Mouse (Mus musculus) CD4-positive, CD25-positive, alpha-beta regulatory T cell, adult 2 months (primary cell): ENCODE measurements around the gene Ubb.

ENCODE experiments used
- DNase-seq: peaks from one replicate; pipeline ENCODE4 v3.0.0-alpha.2; 2012; ENCODE audit warnings: low read depth, low spot score

Gene Ubb

DNA sequence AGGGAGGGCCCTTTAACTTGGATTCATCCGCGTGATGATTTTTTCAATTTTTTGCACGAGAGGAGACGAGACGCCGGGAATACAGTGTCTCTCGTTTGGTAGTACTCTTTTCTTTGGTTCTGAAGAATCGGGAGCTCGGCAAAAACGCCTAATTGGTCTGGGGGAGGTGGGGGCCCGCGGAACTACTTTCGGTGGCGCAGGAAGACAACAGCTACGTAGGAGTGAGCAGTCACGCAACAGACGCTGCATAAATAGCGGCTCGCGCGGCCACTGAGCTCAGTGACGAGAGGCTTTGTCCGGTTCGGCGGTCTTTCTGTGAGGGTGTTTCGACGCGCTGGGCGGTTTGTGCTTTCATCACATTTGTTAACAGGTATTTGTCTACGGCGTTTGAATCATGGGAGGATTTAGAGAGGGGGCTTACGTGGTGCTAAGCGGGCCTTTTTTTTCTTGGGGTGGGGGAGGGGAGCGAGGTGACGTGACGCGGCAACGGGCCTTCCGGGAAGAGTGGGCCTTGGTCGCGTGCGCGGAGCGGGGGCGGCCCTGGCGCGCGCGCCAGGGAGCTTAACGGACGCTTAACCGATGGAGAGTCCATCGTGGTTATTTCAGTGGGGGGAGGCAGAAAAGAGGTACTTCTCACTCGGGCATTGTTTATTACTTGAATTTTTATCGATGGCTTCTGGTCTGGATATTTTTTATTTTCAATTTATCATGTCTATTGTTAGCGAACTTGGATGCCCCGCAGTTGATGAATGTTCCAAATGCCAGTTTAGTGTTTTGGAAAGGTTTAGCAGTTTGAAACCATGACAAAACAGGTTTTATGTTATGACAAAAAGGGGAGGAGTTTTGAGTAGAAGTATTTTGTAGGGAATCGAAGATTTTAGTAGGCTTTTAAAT, 502 bp downstream of the Ubb start:
- peak; percentile 93 for DNase-seq

GRCm38 (mm10) chr11:62553186-62553585, 2.2 kb downstream of the Ubb start:
- peak; percentile 36 for DNase-seq

DNA sequence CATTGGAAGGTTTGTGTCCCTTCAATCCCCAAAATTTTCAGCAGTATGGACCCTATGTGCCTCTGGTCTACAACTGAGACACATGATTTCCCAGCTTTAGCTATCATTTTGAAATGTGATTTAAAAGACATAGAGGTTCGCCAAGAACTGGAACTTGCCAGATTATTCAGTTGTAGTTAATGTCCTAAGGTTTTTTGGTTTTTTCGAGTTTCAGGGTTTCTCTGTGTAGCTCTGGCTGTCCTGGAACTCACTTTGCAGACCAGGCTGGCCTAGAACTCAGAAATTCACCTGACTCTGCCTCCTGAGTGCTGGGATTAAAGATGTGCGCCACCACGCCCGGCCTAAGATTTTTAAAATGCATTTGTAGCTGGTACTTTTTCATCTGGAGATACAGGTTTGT, 2.7 kb downstream of the Ubb start:
- DNase-seq: no peak

- DNase-seq: peak; percentile 22
Observed at GRCm38 (mm10) chr11:62554163-62554855, 3.3 kb downstream of the Ubb start.

DNA sequence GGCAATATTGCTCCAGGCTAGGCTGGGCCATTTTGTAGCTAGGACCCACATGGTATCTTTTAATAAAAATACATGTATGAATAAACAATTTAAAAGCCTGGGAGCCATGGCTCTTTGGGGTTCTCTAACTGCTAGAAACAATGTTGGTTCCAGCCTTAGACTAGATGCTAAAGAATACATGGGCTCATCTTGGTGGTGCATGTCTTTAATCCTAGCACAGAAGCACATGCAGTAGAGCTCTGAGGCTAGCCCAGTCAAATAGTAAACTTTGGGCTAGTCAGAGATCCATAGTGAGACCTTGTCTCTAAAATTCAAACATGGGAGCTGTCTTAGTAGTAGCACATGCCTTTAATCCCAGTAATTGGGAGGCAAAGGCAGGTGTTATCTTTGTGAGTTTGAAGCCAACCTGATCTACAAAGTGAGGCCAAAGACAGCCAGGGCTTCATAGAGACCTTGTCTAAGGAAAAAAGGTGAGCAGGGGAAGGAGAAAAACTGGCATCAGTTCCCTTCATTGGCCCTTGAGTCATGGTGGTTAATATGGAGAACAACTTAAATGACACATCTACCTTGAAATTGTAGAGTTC, 4.1 kb downstream of the Ubb start:
- DNase-seq: no peak

DNA sequence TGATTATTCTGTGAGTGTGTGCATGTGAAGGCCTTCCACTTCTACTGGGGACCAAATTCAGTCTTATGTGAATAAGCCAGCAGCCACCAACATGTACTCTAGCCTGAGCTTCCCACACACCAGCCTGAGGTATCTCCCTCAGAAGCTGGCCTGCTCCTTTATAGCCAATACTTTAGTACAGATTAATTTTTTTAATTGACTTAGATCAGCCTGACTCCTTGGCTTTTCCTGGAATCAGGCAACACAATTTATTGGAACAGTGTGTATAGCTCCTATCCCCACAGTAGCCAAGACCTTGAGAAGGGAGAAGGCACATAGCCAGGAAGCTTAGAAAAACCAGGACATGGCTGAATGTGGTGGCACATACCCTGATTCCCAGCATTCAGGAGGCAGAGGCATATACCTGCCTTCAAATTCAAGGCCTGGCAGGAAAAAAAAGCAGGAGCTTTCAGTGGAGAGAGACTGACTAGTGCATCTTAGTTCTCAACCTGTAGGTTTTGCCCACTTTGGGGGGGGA, 5.0 kb downstream of the Ubb start:
- no peak for DNase-seq

DNA sequence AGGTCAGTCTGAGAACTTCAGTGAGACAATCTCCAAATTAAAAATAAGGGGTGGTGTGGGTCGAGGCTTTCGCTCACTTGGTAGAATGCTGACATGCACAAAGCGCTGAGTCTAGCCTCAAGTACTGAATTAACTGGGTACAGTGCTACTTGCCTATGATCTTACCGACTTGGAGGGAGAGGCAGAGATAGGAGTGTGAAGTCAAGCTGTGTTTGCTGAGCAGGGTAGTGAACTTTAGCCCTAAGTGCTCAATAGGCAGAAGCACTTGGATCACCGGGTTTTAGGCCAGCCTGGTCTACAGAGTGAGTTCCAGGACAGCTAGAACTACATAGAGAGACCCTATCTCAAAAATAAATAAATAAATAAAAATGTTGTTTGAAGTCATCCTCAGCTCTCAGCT, 6.2 kb downstream of the Ubb start:
- DNase-seq: no peak

GRCm38 (mm10) chr11:62558152-62558551, 7.2 kb downstream of the Ubb start:
- no peak for DNase-seq

DNA sequence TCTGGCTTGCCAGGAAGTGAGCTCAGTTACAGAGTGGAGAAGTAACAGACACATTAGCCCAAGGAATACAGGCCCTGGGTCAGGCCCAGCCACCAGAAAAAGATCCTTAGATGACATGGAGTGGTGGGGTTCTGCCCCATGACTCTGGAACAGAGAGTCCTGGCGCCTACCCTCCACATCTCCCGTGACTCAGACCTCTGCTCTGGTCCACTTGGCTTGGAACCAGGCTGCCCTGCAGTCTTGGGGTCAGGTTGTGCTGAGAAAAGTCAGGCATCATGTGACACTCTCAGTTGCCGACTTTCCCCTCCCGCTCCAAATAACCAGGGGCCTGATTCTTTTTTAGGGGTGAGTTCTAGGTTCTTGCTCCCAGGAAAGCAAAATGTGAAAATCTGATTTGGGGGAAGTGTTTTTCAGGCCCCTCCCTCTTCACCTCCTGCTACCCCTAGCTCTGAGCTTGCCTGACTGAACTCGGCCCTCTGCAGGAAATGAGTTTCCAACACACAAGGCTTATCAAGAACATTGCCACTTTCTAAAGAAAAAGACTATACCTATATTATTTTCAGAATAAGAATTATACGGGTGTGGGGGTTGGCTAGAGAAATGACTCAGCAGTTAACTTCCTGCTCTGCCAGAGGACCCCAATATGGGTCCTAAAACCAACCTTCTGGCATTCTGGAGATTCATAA, 8.1 kb downstream of the Ubb start:
- DNase-seq: peak; percentile 28

- no peak for DNase-seq
Observed at GRCm38 (mm10) chr11:62560463-62561016, 9.6 kb downstream of the Ubb start.

DNA sequence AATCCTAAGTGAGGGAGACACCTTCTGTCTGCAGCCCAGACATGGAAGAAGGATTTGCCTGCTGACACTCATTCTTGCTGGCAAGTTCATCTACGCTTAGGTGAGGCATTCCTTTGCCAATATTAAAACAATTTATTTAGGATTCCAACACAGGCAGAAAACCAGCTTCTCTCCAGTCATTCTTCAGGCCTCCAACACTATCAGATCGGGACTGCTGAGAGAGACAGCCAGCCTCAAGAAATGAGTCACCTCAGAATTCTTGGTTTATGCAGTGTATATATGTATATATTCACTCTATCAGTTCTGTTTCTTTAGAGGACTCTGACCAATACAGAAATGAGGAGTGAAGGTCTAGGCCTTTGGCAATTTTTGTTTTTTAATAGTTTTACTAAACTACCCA, 12.6 kb downstream of the Ubb start:
- DNase-seq: no peak

GRCm38 (mm10) chr11:62565747-62566146, 14.8 kb downstream of the Ubb start:
- no peak for DNase-seq

GRCm38 (mm10) chr11:62566211-62566610, 15.2 kb downstream of the Ubb start:
- DNase-seq: no peak

GRCm38 (mm10) chr11:62568300-62568699, 17.3 kb downstream of the Ubb start:
- no peak for DNase-seq

GRCm38 (mm10) chr11:62573959-62574702, 23.2 kb downstream of the Ubb start, which contains the start of gene Trpv2:
Gene Trpv2, plus strand, starts transcription at chr11:62574486.
- peak; percentile 74 for DNase-seq

DNA sequence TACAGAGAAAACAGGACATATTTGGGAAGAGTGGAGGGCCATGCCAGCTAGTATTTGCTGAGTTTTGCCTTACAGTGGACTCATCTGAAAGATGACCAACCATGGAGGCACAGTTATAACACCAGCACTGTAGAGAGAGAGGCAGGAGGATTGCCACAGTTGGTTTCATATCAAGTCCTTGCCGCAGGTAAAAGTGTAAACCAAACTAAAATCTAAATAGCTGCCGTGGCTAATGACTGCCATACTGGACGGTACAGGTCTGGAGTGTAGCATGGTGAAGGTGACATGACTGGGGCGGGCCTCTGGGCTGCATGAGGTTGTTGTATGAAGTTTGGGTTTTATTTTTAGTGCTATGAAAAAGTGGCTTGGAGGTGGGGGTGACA, 23.7 kb downstream of the Ubb start:
- DNase-seq: no peak

GRCm38 (mm10) chr11:62575297-62575658, 24.3 kb downstream of the Ubb start:
- DNase-seq: peak; percentile 89

- peak; percentile 54 for DNase-seq
Observed at GRCm38 (mm10) chr11:62575659-62576438, 24.9 kb downstream of the Ubb start.

- peak; percentile 77 for DNase-seq
Observed at GRCm38 (mm10) chr11:62576530-62577152, 25.7 kb downstream of the Ubb start.
